9 mouse cellular contexts compared by ENCODE assay signal in the genomic region with DNA sequence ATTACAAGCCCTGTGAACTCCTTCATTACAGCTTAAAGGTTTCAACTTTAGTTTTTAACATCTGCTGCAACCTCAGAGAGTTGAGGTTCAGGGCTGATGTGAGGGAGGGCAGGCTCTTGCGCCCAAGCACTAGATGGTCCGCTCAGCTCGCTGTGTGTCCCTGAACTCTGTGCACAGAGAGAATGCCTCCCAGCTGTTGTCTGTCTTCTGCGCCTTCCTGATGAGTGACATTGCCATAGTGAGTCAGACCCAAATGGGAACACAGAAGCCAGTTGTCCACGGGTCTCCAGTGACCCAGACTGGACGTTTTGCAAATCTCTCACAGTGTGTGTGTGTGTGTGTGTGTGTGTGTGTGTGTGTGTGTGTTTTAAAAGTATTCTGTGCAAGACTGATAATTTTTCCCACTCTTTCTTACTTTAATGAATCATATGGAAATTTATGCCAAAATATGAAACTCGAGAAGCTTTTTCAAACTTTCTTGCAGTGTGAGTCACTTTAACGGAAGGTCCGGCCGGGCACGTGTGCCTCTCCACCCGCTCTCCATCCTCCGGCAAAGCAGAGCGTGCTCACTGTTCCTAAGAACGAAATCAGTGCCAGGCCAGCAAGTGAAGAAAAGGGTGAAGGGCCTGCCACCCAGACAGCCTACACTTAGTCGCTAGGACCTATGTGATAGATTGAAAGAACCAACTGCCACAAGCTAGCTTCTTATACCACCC.
A peak's percentile ranks its signal among the peaks of the same experiment; 100 is the strongest.
DNase-seq lines count a peak whose midpoint lies in the region; ATAC-seq lines count a peak whose summit lies in the region.
"Had no signal": no experiment of that assay in that cellular context is flagged by ENCODE, and none has a peak within 500 bp of the region (broad histone marks: within the 10 kb centered on the region; RNA-seq: fewer than 3 reads in every experiment).

No protein-coding gene starts in this region.

- H3K9me3 ChIP-seq in hindbrain, embryonic 13.5 days, result no peaks in the 10 kb centered on the region
- 0 out of 2 replicates have a peak, but pooled peaks cover 3% of the 10 kb centered on the region for H3K9me3 ChIP-seq in hindbrain, embryonic 10.5 days
- no peaks in the 10 kb centered on the region for H3K9me3 ChIP-seq in embryonic facial prominence, embryonic 10.5 days

- 78% methylated on average over 16 of the region's 16 CpGs for WGBS in hindbrain, embryonic 13.5 days
- 83% methylated on average over 16 of the region's 16 CpGs for WGBS in hindbrain, embryonic 10.5 days
- 79% methylated on average over 16 of the region's 16 CpGs for WGBS in embryonic facial prominence, embryonic 10.5 days

- H3K4me2 ChIP-seq in hindbrain, embryonic 13.5 days, result 0 out of 2 replicates have a peak overlapping the region, but pooled peaks have one; percentile 10

- DNase-seq in hindbrain, embryonic 10.5 days (ENCODE audit: low spot score), result no peak
- DNase-seq in embryonic facial prominence, embryonic 10.5 days (ENCODE audit: low spot score), result no peak
- DNase-seq in heart, postnatal 25 days (ENCODE audit: low spot score), result peak; percentile 36
- DNase-seq in lung, postnatal 10 days, result peak; percentile 81
- DNase-seq in yolk sac, embryonic 10.5 days (ENCODE audit: low spot score), result no peak
- no peak for DNase-seq in left cerebral cortex, adult 11 months (ENCODE audit: low spot score)
- DNase-seq in right cerebral cortex, postnatal 14 days, result no peak

- H3K4me1 ChIP-seq in hindbrain, embryonic 13.5 days (replicated peaks), result peaks cover 48% of the 10 kb centered on the region
- H3K4me1 ChIP-seq in hindbrain, embryonic 10.5 days (replicated peaks), result peaks cover 55% of the 10 kb centered on the region
- H3K4me1 ChIP-seq in embryonic facial prominence, embryonic 10.5 days, result peaks cover 67% of the 10 kb centered on the region

- no peak overlapping the region for H3K4me3 ChIP-seq in hindbrain, embryonic 13.5 days
- no peak overlapping the region for H3K4me3 ChIP-seq in hindbrain, embryonic 10.5 days
- H3K4me3 ChIP-seq in embryonic facial prominence, embryonic 10.5 days, result no peak overlapping the region

- no peak overlapping the region for H3K9ac ChIP-seq in hindbrain, embryonic 13.5 days

- intact Hi-C loops in heart, postnatal 25 days (cut with DNase I), result no loop called here

- no peaks in the 10 kb centered on the region for H3K36me3 ChIP-seq in hindbrain, embryonic 13.5 days
- H3K36me3 ChIP-seq in hindbrain, embryonic 10.5 days, result no peaks in the 10 kb centered on the region
- H3K36me3 ChIP-seq in embryonic facial prominence, embryonic 10.5 days (replicated peaks), result no peaks in the 10 kb centered on the region

- peaks cover 59% of the 10 kb centered on the region for H3K27me3 ChIP-seq in hindbrain, embryonic 13.5 days
- H3K27me3 ChIP-seq in hindbrain, embryonic 10.5 days (ENCODE audit: insufficient read depth, poor library complexity, severe bottlenecking), result peaks cover 28% of the 10 kb centered on the region
- peaks cover 29% of the 10 kb centered on the region for H3K27me3 ChIP-seq in embryonic facial prominence, embryonic 10.5 days (replicated peaks; ENCODE audit: low read depth, poor library complexity, severe bottlenecking)

- ATAC-seq in hindbrain, embryonic 13.5 days (ENCODE audit: low FRiP score), result no peak; the same call in 1 of the 2 replicates

- no peak overlapping the region for H3K27ac ChIP-seq in hindbrain, embryonic 13.5 days
- H3K27ac ChIP-seq in hindbrain, embryonic 10.5 days, result no peak overlapping the region
- peak overlapping the region; percentile 61 for H3K27ac ChIP-seq in embryonic facial prominence, embryonic 10.5 days (replicated peaks)
- H3K27ac ChIP-seq: kidney, postnatal 0 days had no signal

Comparison
In these comparisons a context has a peak if more than half of its experiments do, and no peak if none do; other contexts are left out.
1. DNase-seq: peak in heart, postnatal 25 days (single experiment) and lung, postnatal 10 days (single experiment); none in hindbrain, embryonic 10.5 days (single experiment), embryonic facial prominence, embryonic 10.5 days (single experiment), yolk sac, embryonic 10.5 days (single experiment), left cerebral cortex, adult 11 months (single experiment) and right cerebral cortex, postnatal 14 days (single experiment).